Mouse (Mus musculus): Measurements from ENCODE around the gene March1. TPM values are rescaled to one million over a fixed set of nuclear protein-coding genes. Genes with fewer than 3 reads are reported as not detected.

March1 gene
- total and polyA plus RNA-seq, 2 experiments: 0.44 to 4.4 TPM

DNA sequence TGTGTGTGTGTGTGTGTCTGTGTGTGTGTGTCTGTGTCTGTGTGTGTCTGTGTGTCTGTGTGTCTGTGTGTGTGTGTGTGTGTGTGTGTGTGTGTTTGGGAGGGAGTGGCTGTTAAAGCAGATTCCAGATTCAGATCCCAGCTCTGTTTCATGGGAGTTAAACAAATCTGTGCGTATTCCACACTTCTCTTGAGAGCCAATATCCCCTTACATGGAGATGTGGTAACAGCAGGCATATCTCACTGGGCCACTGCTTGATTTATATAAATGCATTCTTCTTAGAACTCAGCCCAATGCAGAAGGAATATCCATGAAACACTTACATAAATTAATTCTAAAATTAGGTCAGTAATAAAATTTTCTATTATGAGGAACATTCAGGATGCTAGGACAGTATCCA, 549.1 kb downstream of the March1 start:
- no peaks in the 10 kb centered on the region for H3K4me1 ChIP-seq (ENCODE audit: control insufficient read depth, insufficient read depth, low read length)
- WGBS: 61% methylated on average over 1 of the region's 1 CpGs
- TF ChIP-seq CTCF (IDR thresholded peaks at IDR 0.05; ENCODE audit: low read depth, low read length): no peak
- no peak for TF ChIP-seq POLR2A (IDR thresholded peaks at IDR 0.05; ENCODE audit: extremely low read depth, insufficient read depth, low read length)

DNA sequence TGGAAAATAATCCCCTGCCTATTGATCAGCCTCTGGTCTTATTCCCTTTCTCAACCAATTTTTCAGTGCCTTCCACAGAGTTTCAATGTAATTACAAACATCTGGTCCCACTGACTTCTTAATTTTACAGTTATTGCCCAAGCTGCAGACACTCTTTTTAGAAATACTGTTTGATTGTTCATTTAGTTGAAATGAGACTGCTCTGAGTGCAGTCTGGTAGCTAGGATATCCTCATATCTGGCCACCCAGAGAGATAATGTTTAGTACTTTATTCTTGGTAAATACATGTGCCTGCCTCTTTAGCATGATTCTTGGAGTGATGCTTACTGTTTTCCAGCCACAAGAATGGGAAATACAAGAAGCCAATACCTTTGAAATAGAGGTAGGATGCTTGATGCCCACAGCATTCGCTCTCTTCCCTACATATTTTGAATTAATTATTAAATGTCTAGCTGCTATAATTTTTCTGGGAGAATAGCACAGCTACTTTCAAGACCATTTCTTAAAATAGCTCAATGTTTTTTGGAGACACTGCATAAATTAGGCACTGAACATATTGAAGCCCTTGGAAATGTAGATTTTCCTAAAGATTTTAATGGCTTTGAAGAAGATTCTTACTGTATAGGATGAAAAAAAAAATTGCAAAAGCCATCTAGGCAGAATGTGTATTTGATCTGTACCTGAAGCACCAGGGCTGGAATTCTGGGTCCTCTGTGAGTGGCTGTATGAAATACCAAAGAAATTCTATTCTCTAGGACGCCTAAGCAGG, 549.9 kb downstream of the March1 start:
- WGBS: 52% methylated on average over 2 of the region's 2 CpGs
- Histone ChIP-seq H3K4me3 (ENCODE audit: insufficient read depth, low read depth, low read length) (no peak overlapping the region), H3K9ac (ENCODE audit: low read depth, low read length) (no peak overlapping the region), H3K36me3 (ENCODE audit: control insufficient read depth, insufficient read depth, low read length) (no peaks in the 10 kb centered on the region), H3K27ac (replicated peaks; ENCODE audit: insufficient read depth, low read depth, low read length) (no peak overlapping the region), H3K4me1 (ENCODE audit: control insufficient read depth, insufficient read depth, low read length) (no peaks in the 10 kb centered on the region), H3K79me2 (ENCODE audit: control insufficient read depth, insufficient read depth, low read length) (no peaks in the 10 kb centered on the region), H3K27me3 (ENCODE audit: control insufficient read depth, insufficient read depth, low read length) (no peaks in the 10 kb centered on the region)
- DNase-seq (ENCODE audit: extremely low read depth, low read depth, low spot score): no peak
- TF ChIP-seq CTCF (IDR thresholded peaks at IDR 0.05; ENCODE audit: low read depth, low read length) (no peak), POLR2A (IDR thresholded peaks at IDR 0.05; ENCODE audit: extremely low read depth, insufficient read depth, low read length) (no peak)

More for the DNA sequence above, 549.1 kb downstream of the March1 start:
- DNase-seq (ENCODE audit: extremely low read depth, low read depth, low spot score): no peak
- Histone ChIP-seq H3K36me3 (ENCODE audit: control insufficient read depth, insufficient read depth, low read length) (no peaks in the 10 kb centered on the region), H3K27ac (replicated peaks; ENCODE audit: insufficient read depth, low read depth, low read length) (no peak overlapping the region), H3K27me3 (ENCODE audit: control insufficient read depth, insufficient read depth, low read length) (no peaks in the 10 kb centered on the region), H3K4me3 (ENCODE audit: insufficient read depth, low read depth, low read length) (no peak overlapping the region), H3K79me2 (ENCODE audit: control insufficient read depth, insufficient read depth, low read length) (no peaks in the 10 kb centered on the region), H3K9ac (ENCODE audit: low read depth, low read length) (no peak overlapping the region)

DNA sequence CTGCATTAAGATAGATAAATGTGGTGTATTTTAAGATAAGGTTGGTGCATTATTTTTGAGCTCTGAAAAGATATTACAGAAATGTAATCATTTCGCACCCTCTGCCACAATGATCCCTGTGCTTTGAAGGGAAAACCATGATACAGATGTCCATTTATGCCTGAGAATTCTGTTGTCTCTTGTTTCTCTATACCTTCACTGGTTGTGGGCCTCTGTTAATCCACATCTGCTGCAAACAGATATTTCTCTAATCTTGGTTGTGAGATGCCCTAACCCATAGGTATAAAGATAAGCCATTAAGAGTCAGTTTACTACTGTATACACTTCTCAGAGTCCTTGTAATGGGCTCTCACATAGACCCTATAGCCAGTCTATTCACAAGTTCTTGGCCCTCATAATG, 561.6 kb downstream of the March1 start:
- H3K79me2 ChIP-seq (ENCODE audit: control insufficient read depth, insufficient read depth, low read length): no peaks in the 10 kb centered on the region
- 83% methylated on average over 1 of the region's 1 CpGs for WGBS
- TF ChIP-seq CTCF (IDR thresholded peaks at IDR 0.05; ENCODE audit: low read depth, low read length): no peak
- TF ChIP-seq POLR2A (IDR thresholded peaks at IDR 0.05; ENCODE audit: extremely low read depth, insufficient read depth, low read length): no peak
- no peaks in the 10 kb centered on the region for H3K36me3 ChIP-seq (ENCODE audit: control insufficient read depth, insufficient read depth, low read length)
- H3K27ac ChIP-seq (replicated peaks; ENCODE audit: insufficient read depth, low read depth, low read length): no peak overlapping the region
- no peaks in the 10 kb centered on the region for H3K4me1 ChIP-seq (ENCODE audit: control insufficient read depth, insufficient read depth, low read length)
- DNase-seq (ENCODE audit: extremely low read depth, low read depth, low spot score): no peak
- no peak overlapping the region for H3K4me3 ChIP-seq (ENCODE audit: insufficient read depth, low read depth, low read length)
- no peak overlapping the region for H3K9ac ChIP-seq (ENCODE audit: low read depth, low read length)
- H3K27me3 ChIP-seq (ENCODE audit: control insufficient read depth, insufficient read depth, low read length): no peaks in the 10 kb centered on the region

DNA sequence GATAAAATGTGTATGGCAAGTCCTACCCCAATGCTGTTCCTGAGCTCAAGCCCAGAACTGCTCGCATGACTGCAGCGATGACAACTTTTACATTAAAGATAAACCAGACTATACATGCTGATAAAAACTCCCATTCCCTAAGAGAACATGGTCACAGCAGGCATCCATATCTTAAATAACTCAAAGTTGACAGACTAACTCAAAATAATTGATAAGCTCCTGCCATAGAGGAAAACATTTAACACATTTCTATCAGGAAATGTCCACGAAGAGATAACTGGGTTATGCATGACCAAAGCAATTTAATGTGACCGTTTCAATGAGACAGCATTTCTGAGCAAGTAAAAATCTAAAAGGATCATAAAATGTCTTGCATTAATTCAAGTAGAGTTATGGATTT, 563.6 kb downstream of the March1 start:
- H3K27ac ChIP-seq (replicated peaks; ENCODE audit: insufficient read depth, low read depth, low read length): no peak overlapping the region
- no peak overlapping the region for H3K9ac ChIP-seq (ENCODE audit: low read depth, low read length)
- H3K4me3 ChIP-seq (ENCODE audit: insufficient read depth, low read depth, low read length): no peak overlapping the region
- DNase-seq (ENCODE audit: extremely low read depth, low read depth, low spot score): no peak
- TF ChIP-seq POLR2A (IDR thresholded peaks at IDR 0.05; ENCODE audit: extremely low read depth, insufficient read depth, low read length) (no peak), CTCF (IDR thresholded peaks at IDR 0.05; ENCODE audit: low read depth, low read length) (no peak)
- H3K79me2 ChIP-seq (ENCODE audit: control insufficient read depth, insufficient read depth, low read length): no peaks in the 10 kb centered on the region
- H3K4me1 ChIP-seq (ENCODE audit: control insufficient read depth, insufficient read depth, low read length): no peaks in the 10 kb centered on the region
- WGBS: 75% methylated on average over 4 of the region's 4 CpGs
- H3K27me3 ChIP-seq (ENCODE audit: control insufficient read depth, insufficient read depth, low read length): no peaks in the 10 kb centered on the region
- H3K36me3 ChIP-seq (ENCODE audit: control insufficient read depth, insufficient read depth, low read length): no peaks in the 10 kb centered on the region

DNA sequence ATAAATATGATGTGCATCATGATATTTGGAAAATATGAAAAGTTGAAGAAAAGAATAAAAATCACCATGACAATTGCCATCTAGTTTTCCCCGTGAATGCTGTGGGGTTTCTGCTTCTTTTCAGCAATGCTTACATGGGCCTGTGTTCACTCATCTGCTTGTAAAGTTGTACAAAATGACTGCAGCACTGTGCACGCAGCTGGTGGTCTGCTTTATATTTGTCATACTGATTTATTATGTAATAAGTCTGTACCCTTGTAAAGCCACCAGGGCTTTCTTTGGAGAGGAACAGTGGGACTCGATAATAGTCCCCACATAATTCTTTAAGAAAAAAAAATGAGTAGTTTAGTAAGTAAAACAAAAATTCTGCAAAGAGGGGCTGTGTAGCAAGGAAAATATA, 564.6 kb downstream of the March1 start:
- Histone ChIP-seq H3K4me1 (ENCODE audit: control insufficient read depth, insufficient read depth, low read length) (no peaks in the 10 kb centered on the region), H3K36me3 (ENCODE audit: control insufficient read depth, insufficient read depth, low read length) (no peaks in the 10 kb centered on the region), H3K27ac (replicated peaks; ENCODE audit: insufficient read depth, low read depth, low read length) (no peak overlapping the region), H3K4me3 (ENCODE audit: insufficient read depth, low read depth, low read length) (no peak overlapping the region), H3K27me3 (ENCODE audit: control insufficient read depth, insufficient read depth, low read length) (no peaks in the 10 kb centered on the region), H3K9ac (ENCODE audit: low read depth, low read length) (no peak overlapping the region), H3K79me2 (ENCODE audit: control insufficient read depth, insufficient read depth, low read length) (no peaks in the 10 kb centered on the region)
- 66% methylated on average over 3 of the region's 3 CpGs for WGBS
- TF ChIP-seq POLR2A (IDR thresholded peaks at IDR 0.05; ENCODE audit: extremely low read depth, insufficient read depth, low read length) (no peak), CTCF (IDR thresholded peaks at IDR 0.05; ENCODE audit: low read depth, low read length) (no peak)
- no peak for DNase-seq (ENCODE audit: extremely low read depth, low read depth, low spot score)

DNA sequence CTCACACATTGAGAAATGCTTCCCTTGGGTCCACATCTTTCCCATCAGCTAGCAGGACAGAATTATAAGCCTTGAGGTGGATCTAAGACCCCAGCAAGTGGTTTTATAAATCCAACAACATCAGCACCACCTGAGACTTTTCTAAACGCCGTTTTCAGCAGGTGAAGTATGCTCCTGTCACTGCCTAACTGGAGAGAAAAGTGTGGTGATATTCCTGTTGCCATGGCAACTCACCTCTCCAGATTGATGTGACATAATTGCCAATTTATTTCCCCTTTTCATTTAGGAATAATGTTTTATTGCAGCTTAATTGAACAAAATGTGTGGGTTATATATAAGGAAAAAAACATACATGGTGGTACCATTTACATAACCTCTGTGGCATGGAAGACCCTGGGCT, 565.8 kb downstream of the March1 start:
- Histone ChIP-seq H3K27me3 (ENCODE audit: control insufficient read depth, insufficient read depth, low read length) (no peaks in the 10 kb centered on the region), H3K4me1 (ENCODE audit: control insufficient read depth, insufficient read depth, low read length) (no peaks in the 10 kb centered on the region), H3K36me3 (ENCODE audit: control insufficient read depth, insufficient read depth, low read length) (no peaks in the 10 kb centered on the region), H3K4me3 (ENCODE audit: insufficient read depth, low read depth, low read length) (no peak overlapping the region), H3K27ac (replicated peaks; ENCODE audit: insufficient read depth, low read depth, low read length) (no peak overlapping the region), H3K79me2 (ENCODE audit: control insufficient read depth, insufficient read depth, low read length) (no peaks in the 10 kb centered on the region), H3K9ac (ENCODE audit: low read depth, low read length) (no peak overlapping the region)
- WGBS: 60% methylated on average over 2 of the region's 2 CpGs
- no peak for TF ChIP-seq POLR2A (IDR thresholded peaks at IDR 0.05; ENCODE audit: extremely low read depth, insufficient read depth, low read length)
- TF ChIP-seq CTCF (IDR thresholded peaks at IDR 0.05; ENCODE audit: low read depth, low read length): no peak
- no peak for DNase-seq (ENCODE audit: extremely low read depth, low read depth, low spot score)

All from liver, adult 2 months (tissue).